Mouse (Mus musculus) neutrophil, adult 5-6 weeks (primary cell): ENCODE measurements around the gene Nceh1. TPM values are rescaled to one million over a fixed set of nuclear protein-coding genes. Genes with fewer than 3 reads are reported as not detected.
A peak's percentile ranks its signal among the peaks of the same experiment; 100 is the strongest.
"Not testable (repeated sequence)": the region's sequence is repeated elsewhere in the genome, so short reads cannot be mapped to it uniquely, and the experiment has no call there.

ENCODE experiments used
- ATAC-seq: fragments of 151-379, 151-347 bp; 2 replicates; pipeline ENCODE4 v1.8.0; 2017; ENCODE audit warnings: mild to moderate bottlenecking, moderate TSS enrichment; ENCODE audit not compliant: insufficient number of reproducible peaks, poor library complexity, low FRiP score, severe bottlenecking; ENCODE audit errors: extremely low read depth
- total RNA-seq: library from RNA; stranded (forward); fragments of 200-1000 nt; gene quantifications from 2 replicates; pipeline ENCODE4 v1.2.3, GENCODE M21; 2017

The Nceh1 gene
- total RNA-seq, 1 experiment from 2014 or later, result 13.2 TPM

GRCm38 (mm10) chr3:27270160-27270962 is 87.6 kb downstream of the Nceh1 start:
- peak; percentile 51; the same call in 1 of the 2 replicates for ATAC-seq

GRCm38 (mm10) chr3:27272926-27273745 is 90.4 kb downstream of the Nceh1 start:
- ATAC-seq, result no peak

- not testable (repeated sequence) for ATAC-seq
Measured at GRCm38 (mm10) chr3:27279286-27279925, 96.6 kb downstream of the Nceh1 start.

- no peak for ATAC-seq
Measured at GRCm38 (mm10) chr3:27280280-27280749, 97.5 kb downstream of the Nceh1 start.

GRCm38 (mm10) chr3:27283071-27283713 is 100.4 kb downstream of the Nceh1 start:
- no peak for ATAC-seq

- no peak for ATAC-seq
Measured at GRCm38 (mm10) chr3:27283796-27284195, 101.0 kb downstream of the Nceh1 start.

- ATAC-seq, result no peak
Measured at GRCm38 (mm10) chr3:27284227-27284626, 101.5 kb downstream of the Nceh1 start.

- ATAC-seq, result no peak
Measured at GRCm38 (mm10) chr3:27285072-27285471, 102.3 kb downstream of the Nceh1 start.

- no peak for ATAC-seq
Measured at GRCm38 (mm10) chr3:27288301-27288700, 105.5 kb downstream of the Nceh1 start.

- ATAC-seq, result no peak
Measured at GRCm38 (mm10) chr3:27288909-27289308, 106.1 kb downstream of the Nceh1 start.

- ATAC-seq, result no peak
Measured at GRCm38 (mm10) chr3:27290285-27290684, 107.5 kb downstream of the Nceh1 start.

- ATAC-seq, result not testable (repeated sequence)
Measured at GRCm38 (mm10) chr3:27290945-27291344, 108.2 kb downstream of the Nceh1 start.

- not testable (repeated sequence) for ATAC-seq
Measured at GRCm38 (mm10) chr3:27291411-27291810, 108.6 kb downstream of the Nceh1 start.

GRCm38 (mm10) chr3:27293645-27294385 is 111.0 kb downstream of the Nceh1 start:
- ATAC-seq, result no peak

GRCm38 (mm10) chr3:27300451-27300850 is 117.7 kb downstream of the Nceh1 start:
- no peak for ATAC-seq

GRCm38 (mm10) chr3:27302339-27303022 is 119.7 kb downstream of the Nceh1 start:
- ATAC-seq, result no peak

- ATAC-seq, result no peak
Measured at GRCm38 (mm10) chr3:27306815-27307214, 124.0 kb downstream of the Nceh1 start.

GRCm38 (mm10) chr3:27310973-27311372 is 128.2 kb downstream of the Nceh1 start:
- no peak for ATAC-seq
